Mouse (Mus musculus) liver, postnatal 0 days (tissue): ENCODE results near the gene Gm5751.

Experiments
- CTCF ChIP-seq: sonication (generic); IDR thresholded peaks from 2 replicates; pipeline ENCODE4 v1.5.1; 2016; ENCODE audit warnings: antibody characterized with exemption, low read depth
- EP300 ChIP-seq: IDR thresholded peaks from 2 replicates; pipeline ENCODE4 v1.6.1; 2016; ENCODE audit warnings: antibody characterized with exemption, low read depth, mild to moderate bottlenecking

DNA sequence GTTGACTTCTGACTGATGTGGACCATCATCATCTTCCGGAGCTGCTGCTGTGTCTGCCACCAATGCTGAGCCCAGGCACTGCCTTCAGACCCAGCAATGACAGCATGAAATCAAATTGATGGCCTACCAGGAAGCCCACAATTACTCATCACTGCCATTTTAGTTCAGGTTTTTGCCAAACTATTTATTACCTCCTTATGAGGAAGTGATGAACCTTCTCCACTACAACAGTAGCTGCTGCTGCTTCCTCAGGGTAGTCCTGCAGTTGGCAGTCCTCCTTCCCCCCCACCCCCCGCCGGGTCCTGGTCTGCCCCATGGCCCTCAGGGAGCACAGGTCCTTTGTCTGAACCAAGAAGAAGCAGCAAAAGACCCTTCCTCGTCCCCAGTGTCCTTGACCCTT, 26.8 kb downstream of the Gm5751 start:
- no peak for TF ChIP-seq CTCF
- TF ChIP-seq EP300, result no peak
